Mouse (Mus musculus) layer of hippocampus, adult 11-12 months (tissue): ENCODE data around the gene Gcnt7.

Source experiments
- DNase-seq: peaks from one replicate; pipeline ENCODE4 v3.0.0; 2022; ENCODE audit warnings: low spot score

Gcnt7 gene

GRCm38 (mm10) chr2:172460647-172461046 lies 2.3 kb upstream of the Gcnt7 start:
- DNase-seq: no peak

- DNase-seq: no peak
Measured at GRCm38 (mm10) chr2:172452458-172452857, 5.9 kb downstream of the Gcnt7 start.

GRCm38 (mm10) chr2:172452031-172452430 lies 6.4 kb downstream of the Gcnt7 start:
- no peak for DNase-seq

- no peak for DNase-seq
Measured at GRCm38 (mm10) chr2:172450640-172451039, 7.8 kb downstream of the Gcnt7 start.

GRCm38 (mm10) chr2:172448329-172448728 lies 10.1 kb downstream of the Gcnt7 start:
- no peak for DNase-seq

GRCm38 (mm10) chr2:172447317-172447716 lies 11.1 kb downstream of the Gcnt7 start:
- DNase-seq: no peak

- no peak for DNase-seq
Measured at GRCm38 (mm10) chr2:172445617-172446016, 12.8 kb downstream of the Gcnt7 start.

- DNase-seq: no peak
Measured at GRCm38 (mm10) chr2:172441176-172441575, 17.2 kb downstream of the Gcnt7 start.

- DNase-seq: no peak
Measured at GRCm38 (mm10) chr2:172440640-172441005, 17.8 kb downstream of the Gcnt7 start.

- DNase-seq: peak; percentile 100
Measured at GRCm38 (mm10) chr2:172439843-172440639, 18.4 kb downstream of the Gcnt7 start, which contains the start of gene Rtf2. Gene Rtf2, plus strand, starts transcription at chr2:172440556.

- DNase-seq: no peak
Measured at GRCm38 (mm10) chr2:172437371-172437952, 20.9 kb downstream of the Gcnt7 start.

GRCm38 (mm10) chr2:172433746-172434145 lies 24.6 kb downstream of the Gcnt7 start:
- no peak for DNase-seq

GRCm38 (mm10) chr2:172430609-172431008 lies 27.8 kb downstream of the Gcnt7 start:
- no peak for DNase-seq

- no peak for DNase-seq
Measured at GRCm38 (mm10) chr2:172418208-172418607, 40.2 kb downstream of the Gcnt7 start.

- DNase-seq: no peak
Measured at GRCm38 (mm10) chr2:172416876-172417275, 41.5 kb downstream of the Gcnt7 start.

- no peak for DNase-seq
Measured at GRCm38 (mm10) chr2:172416218-172416617, 42.2 kb downstream of the Gcnt7 start.

GRCm38 (mm10) chr2:172413894-172414293 lies 44.5 kb downstream of the Gcnt7 start:
- DNase-seq: no peak

- DNase-seq: no peak
Measured at GRCm38 (mm10) chr2:172413273-172413672, 45.1 kb downstream of the Gcnt7 start.

GRCm38 (mm10) chr2:172412454-172412853 lies 45.9 kb downstream of the Gcnt7 start:
- no peak for DNase-seq

GRCm38 (mm10) chr2:172411091-172411490 lies 47.3 kb downstream of the Gcnt7 start:
- no peak for DNase-seq

- DNase-seq: no peak
Measured at GRCm38 (mm10) chr2:172410686-172411085, 47.7 kb downstream of the Gcnt7 start.

- DNase-seq: no peak
Measured at GRCm38 (mm10) chr2:172407499-172407898, 50.9 kb downstream of the Gcnt7 start.

- DNase-seq: no peak
Measured at GRCm38 (mm10) chr2:172406173-172406572, 52.2 kb downstream of the Gcnt7 start.

- DNase-seq: no peak
Measured at GRCm38 (mm10) chr2:172405011-172405410, 53.4 kb downstream of the Gcnt7 start.
